Mouse (Mus musculus): ENCODE measurements around the gene Tut1. TPM values are rescaled to one million over a fixed set of nuclear protein-coding genes. Genes with fewer than 3 reads are reported as not detected.

The Tut1 gene
- polyA plus RNA-seq, 1 experiment, result 13.2 TPM

GRCm38 (mm10) chr19:8954171-8954570 is 524 bp downstream of the Tut1 start:
- peaks cover 29% of the 10 kb centered on the region for H3K36me3 ChIP-seq (ENCODE audit: control insufficient read depth, insufficient read depth, low read length)
- 4% methylated on average over 9 of the region's 9 CpGs for WGBS
- TF ChIP-seq POLR2A (IDR thresholded peaks at IDR 0.05; ENCODE audit: low read depth, low read length) (no peak), CTCF (IDR thresholded peaks at IDR 0.05; ENCODE audit: extremely low read depth, insufficient read length, insufficient replicate concordance, low read depth, low read length) (no peak)
- H3K4me3 ChIP-seq (ENCODE audit: low read depth, low read length), result peak overlapping the region; percentile 83
- H3K27ac ChIP-seq (ENCODE audit: insufficient read depth, low read depth, low read length), result peak overlapping the region; percentile 75; the same call in 1 of the 2 replicates
- no peaks in the 10 kb centered on the region for H3K27me3 ChIP-seq (ENCODE audit: control insufficient read depth, insufficient read depth, low read length)
- H3K4me1 ChIP-seq (ENCODE audit: control insufficient read depth, insufficient read depth, insufficient read length, low read length), result peaks cover 3% of the 10 kb centered on the region; the same call in 1 of the 2 replicates

- Histone ChIP-seq H3K27me3 (ENCODE audit: control insufficient read depth, insufficient read depth, low read length) (no peaks in the 10 kb centered on the region), H3K4me3 (ENCODE audit: low read depth, low read length) (peak overlapping the region; percentile 43), H3K27ac (ENCODE audit: insufficient read depth, low read depth, low read length) (peak overlapping the region; percentile 41; the same call in 1 of the 2 replicates), H3K4me1 (ENCODE audit: control insufficient read depth, insufficient read depth, insufficient read length, low read length) (peaks cover 9% of the 10 kb centered on the region), H3K36me3 (ENCODE audit: control insufficient read depth, insufficient read depth, low read length) (peaks cover 48% of the 10 kb centered on the region)
- TF ChIP-seq POLR2A (IDR thresholded peaks at IDR 0.05; ENCODE audit: low read depth, low read length) (no peak), CTCF (IDR thresholded peaks at IDR 0.05; ENCODE audit: extremely low read depth, insufficient read length, insufficient replicate concordance, low read depth, low read length) (no peak)
- WGBS, result 65% methylated on average over 2 of the region's 2 CpGs
Observed at GRCm38 (mm10) chr19:8962256-8962655, 8.6 kb downstream of the Tut1 start.

GRCm38 (mm10) chr19:8965075-8965474 is 11.4 kb downstream of the Tut1 start:
- TF ChIP-seq CTCF (IDR thresholded peaks at IDR 0.05; ENCODE audit: extremely low read depth, insufficient read length, insufficient replicate concordance, low read depth, low read length), result no peak
- TF ChIP-seq POLR2A (IDR thresholded peaks at IDR 0.05; ENCODE audit: low read depth, low read length), result no peak
- H3K4me3 ChIP-seq (ENCODE audit: low read depth, low read length), result no peak overlapping the region
- peaks cover 9% of the 10 kb centered on the region for H3K4me1 ChIP-seq (ENCODE audit: control insufficient read depth, insufficient read depth, insufficient read length, low read length)
- H3K27me3 ChIP-seq (ENCODE audit: control insufficient read depth, insufficient read depth, low read length), result no peaks in the 10 kb centered on the region
- WGBS, result 90% methylated on average over 11 of the region's 11 CpGs
- peak overlapping the region; percentile 95; the same call in 1 of the 2 replicates for H3K27ac ChIP-seq (ENCODE audit: insufficient read depth, low read depth, low read length)
- H3K36me3 ChIP-seq (ENCODE audit: control insufficient read depth, insufficient read depth, low read length), result peaks cover 49% of the 10 kb centered on the region

DNA sequence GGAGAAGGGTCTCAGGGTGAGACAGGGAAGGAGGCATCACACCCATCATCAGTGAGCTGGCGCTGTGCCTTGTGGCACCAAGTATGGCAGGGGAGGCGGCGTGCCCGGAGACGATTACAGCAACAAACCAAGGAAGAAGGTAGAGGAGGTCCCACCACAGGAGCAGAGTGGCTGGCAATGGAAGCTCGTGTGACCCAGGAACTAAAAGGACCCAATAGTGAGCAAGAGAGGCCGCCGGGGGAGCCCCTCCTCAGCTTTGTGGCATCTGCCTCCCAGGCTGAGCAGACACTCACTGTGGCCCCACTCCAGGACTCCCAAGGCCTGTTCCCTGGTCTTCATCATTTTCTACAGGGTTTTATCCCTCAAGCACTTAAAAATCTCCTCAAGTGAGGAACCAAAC is 12.1 kb downstream of the Tut1 start:
- H3K27ac ChIP-seq (ENCODE audit: insufficient read depth, low read depth, low read length), result peak overlapping the region; percentile 95
- H3K4me1 ChIP-seq (ENCODE audit: control insufficient read depth, insufficient read depth, insufficient read length, low read length), result peaks cover 9% of the 10 kb centered on the region
- peak overlapping the region; percentile 34 for H3K4me3 ChIP-seq (ENCODE audit: low read depth, low read length)
- H3K36me3 ChIP-seq (ENCODE audit: control insufficient read depth, insufficient read depth, low read length), result peaks cover 52% of the 10 kb centered on the region
- H3K27me3 ChIP-seq (ENCODE audit: control insufficient read depth, insufficient read depth, low read length), result no peaks in the 10 kb centered on the region
- no peak for TF ChIP-seq CTCF (IDR thresholded peaks at IDR 0.05; ENCODE audit: extremely low read depth, insufficient read length, insufficient replicate concordance, low read depth, low read length)
- TF ChIP-seq POLR2A (IDR thresholded peaks at IDR 0.05; ENCODE audit: low read depth, low read length), result no peak
- WGBS, result 34% methylated on average over 8 of the region's 8 CpGs

GRCm38 (mm10) chr19:8966198-8966589 is 12.5 kb downstream of the Tut1 start:
- Histone ChIP-seq H3K27me3 (ENCODE audit: control insufficient read depth, insufficient read depth, low read length) (no peaks in the 10 kb centered on the region), H3K4me3 (ENCODE audit: low read depth, low read length) (peak overlapping the region; percentile 64), H3K36me3 (ENCODE audit: control insufficient read depth, insufficient read depth, low read length) (peaks cover 55% of the 10 kb centered on the region), H3K4me1 (ENCODE audit: control insufficient read depth, insufficient read depth, insufficient read length, low read length) (peaks cover 9% of the 10 kb centered on the region), H3K27ac (ENCODE audit: insufficient read depth, low read depth, low read length) (peak overlapping the region; percentile 95)
- 9% methylated on average over 5 of the region's 5 CpGs for WGBS
- TF ChIP-seq POLR2A (IDR thresholded peaks at IDR 0.05; ENCODE audit: low read depth, low read length) (no peak; the same call in 1 of the 2 replicates), CTCF (IDR thresholded peaks at IDR 0.05; ENCODE audit: extremely low read depth, insufficient read length, insufficient replicate concordance, low read depth, low read length) (no peak)

- Histone ChIP-seq H3K4me1 (ENCODE audit: control insufficient read depth, insufficient read depth, insufficient read length, low read length) (peaks cover 9% of the 10 kb centered on the region), H3K36me3 (ENCODE audit: control insufficient read depth, insufficient read depth, low read length) (peaks cover 56% of the 10 kb centered on the region), H3K27ac (ENCODE audit: insufficient read depth, low read depth, low read length) (peak within 1 kb of the TSS; percentile 95), H3K27me3 (ENCODE audit: control insufficient read depth, insufficient read depth, low read length) (no peaks in the 10 kb centered on the region), H3K4me3 (ENCODE audit: low read depth, low read length) (peak within 1 kb of the TSS; percentile 77)
- TF ChIP-seq POLR2A (IDR thresholded peaks at IDR 0.05; ENCODE audit: low read depth, low read length) (peak; percentile 42; the same call in 1 of the 2 replicates), CTCF (IDR thresholded peaks at IDR 0.05; ENCODE audit: extremely low read depth, insufficient read length, insufficient replicate concordance, low read depth, low read length) (no peak)
- under 1% methylated on average over 52 of the region's 52 CpGs for WGBS
Observed at GRCm38 (mm10) chr19:8966590-8967372, 13.1 kb downstream of the Tut1 start, which contains the start of gene Eef1g. Eef1g (plus strand) TSS chr19:8967041.

DNA sequence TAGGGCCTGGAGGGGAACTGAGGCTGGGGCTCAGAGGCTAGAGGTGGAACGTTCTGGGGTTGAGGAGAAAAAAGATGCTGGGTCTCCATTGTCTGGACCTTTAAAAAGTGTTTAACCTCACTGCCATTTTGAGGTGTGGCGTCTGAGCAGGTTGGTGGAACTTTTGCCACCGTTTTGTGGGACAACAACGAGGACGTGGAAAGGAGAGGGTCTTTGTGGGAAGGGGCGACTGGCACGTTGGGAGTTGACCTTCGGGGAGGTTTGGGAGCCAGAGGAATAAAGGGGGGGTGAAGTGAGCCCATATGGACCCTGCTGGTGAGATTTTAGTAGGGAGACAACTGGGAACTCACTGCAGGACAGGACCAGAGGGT is 13.7 kb downstream of the Tut1 start:
- 0 out of 2 replicates have a peak overlapping the region, but pooled peaks have one; percentile 44 for H3K27ac ChIP-seq (ENCODE audit: insufficient read depth, low read depth, low read length)
- TF ChIP-seq CTCF (IDR thresholded peaks at IDR 0.05; ENCODE audit: extremely low read depth, insufficient read length, insufficient replicate concordance, low read depth, low read length) (no peak), POLR2A (IDR thresholded peaks at IDR 0.05; ENCODE audit: low read depth, low read length) (no peak)
- no peaks in the 10 kb centered on the region for H3K27me3 ChIP-seq (ENCODE audit: control insufficient read depth, insufficient read depth, low read length)
- peaks cover 56% of the 10 kb centered on the region for H3K36me3 ChIP-seq (ENCODE audit: control insufficient read depth, insufficient read depth, low read length)
- peaks cover 9% of the 10 kb centered on the region for H3K4me1 ChIP-seq (ENCODE audit: control insufficient read depth, insufficient read depth, insufficient read length, low read length)
- WGBS, result 1% methylated on average over 8 of the region's 8 CpGs
- peak overlapping the region; percentile 77 for H3K4me3 ChIP-seq (ENCODE audit: low read depth, low read length)

All from small intestine, adult 2 months (tissue).